Mouse (Mus musculus): ENCODE data around the gene Prpf4. TPM values are rescaled to one million over a fixed set of nuclear protein-coding genes. Genes with fewer than 3 reads are reported as not detected.

Gene Prpf4
- total RNA-seq, 2 experiments from 2014 or later: 12.4 to 12.6 TPM

DNA sequence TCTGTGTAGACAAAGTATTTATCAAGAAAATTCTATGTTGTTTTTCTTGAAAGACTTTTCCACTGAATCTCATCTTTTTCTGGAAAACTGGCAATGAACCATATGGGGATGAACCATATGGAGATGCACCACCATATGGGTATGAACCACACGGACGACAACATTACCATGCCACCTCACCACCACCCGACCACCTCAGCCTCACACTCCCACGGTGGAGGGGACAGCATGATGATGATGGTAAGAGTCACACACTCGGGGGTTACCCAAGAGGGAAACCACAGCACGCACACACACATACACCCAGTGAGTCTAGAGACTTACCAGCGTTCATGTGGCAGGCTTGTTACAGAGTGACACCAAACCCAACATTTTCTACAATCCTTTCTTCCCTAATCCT is 23.2 kb upstream of the Prpf4 start:
- DNase-seq (ENCODE audit: extremely low spot score in 1 of 2, low spot score in 1 of 2): no peak

DNA sequence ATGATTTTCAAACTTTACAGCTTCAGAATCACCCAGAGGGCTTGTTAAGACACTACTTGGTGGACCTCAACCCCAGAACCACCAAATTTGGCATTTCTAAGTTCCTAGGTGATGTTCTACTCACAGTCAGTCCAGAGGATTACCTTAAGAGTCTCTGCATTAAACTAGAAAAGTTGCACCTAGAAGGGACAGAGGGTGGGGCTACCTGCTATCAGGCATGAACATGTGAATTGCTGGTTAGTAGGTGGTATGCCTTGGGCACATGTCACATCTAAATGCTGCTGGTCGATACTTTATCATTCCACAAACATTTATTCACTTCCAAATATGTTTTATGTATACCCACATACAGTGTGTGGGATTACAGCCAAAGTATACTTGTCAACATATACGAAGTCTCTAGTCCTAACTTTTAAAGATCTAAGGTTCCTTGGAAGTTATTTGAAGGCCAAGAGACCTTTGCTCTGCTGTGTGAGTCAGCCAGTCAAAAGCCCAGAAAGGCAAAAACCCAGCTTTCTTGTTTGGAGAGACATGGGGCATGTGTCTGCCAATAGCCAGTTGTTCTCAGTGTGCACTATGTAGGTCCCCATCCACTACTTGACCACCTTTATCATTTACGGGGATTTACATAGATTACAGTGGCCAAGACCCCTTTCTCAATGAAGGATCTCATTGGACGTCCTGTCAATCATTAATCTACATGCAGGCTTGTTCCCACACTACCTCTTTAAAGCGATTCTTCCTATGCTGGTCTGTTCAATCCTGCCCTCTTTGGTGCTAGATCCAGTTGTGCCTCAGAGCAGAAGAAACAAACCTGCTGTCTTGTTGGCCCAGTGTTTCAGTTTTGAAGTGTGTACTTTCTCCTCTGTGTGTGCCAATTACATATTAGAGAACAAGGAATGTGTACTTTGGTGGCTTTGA is 18.7 kb upstream of the Prpf4 start:
- DNase-seq (ENCODE audit: extremely low spot score in 1 of 2, low spot score in 1 of 2): no peak

DNA sequence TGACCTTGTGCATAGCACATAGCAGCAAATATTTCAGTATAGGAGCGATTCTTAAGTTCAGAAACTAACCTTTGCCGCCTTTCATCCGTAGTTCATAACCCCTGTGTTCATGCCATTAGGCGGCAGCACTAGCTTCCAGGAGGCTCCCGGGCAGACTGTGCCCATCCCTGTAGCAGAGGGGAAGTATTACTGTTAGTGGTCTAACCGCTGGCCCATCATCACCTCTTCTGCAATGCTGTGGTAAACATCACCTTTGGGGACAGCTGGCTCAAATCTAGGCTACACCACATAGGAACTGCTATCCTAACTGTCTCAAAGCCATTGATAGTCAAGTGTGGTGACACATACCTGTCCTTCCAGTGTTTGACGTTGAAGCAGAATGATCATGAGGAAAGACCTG is 16.7 kb upstream of the Prpf4 start:
- DNase-seq (ENCODE audit: extremely low spot score in 1 of 2, low spot score in 1 of 2): no peak

DNA sequence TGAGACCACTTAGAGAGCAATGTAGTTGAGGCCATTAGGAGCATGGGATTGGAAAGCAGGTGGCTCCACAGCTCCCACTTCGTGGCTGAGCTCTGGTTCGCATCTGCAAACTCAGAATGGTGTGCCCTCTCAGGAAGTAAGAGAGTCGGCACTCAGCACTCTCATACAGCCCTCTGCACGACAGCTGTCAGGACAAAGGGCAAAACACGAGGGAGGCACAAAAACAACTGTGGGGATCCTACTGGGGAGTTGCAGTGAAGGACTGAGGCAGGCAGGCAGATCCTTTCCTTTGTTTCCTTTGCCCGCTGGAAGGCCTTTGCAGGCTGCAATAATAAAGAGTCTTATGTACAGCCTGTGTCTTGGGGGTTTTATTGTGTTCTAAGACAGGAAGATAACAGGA is 15.1 kb upstream of the Prpf4 start:
- no peak for DNase-seq (ENCODE audit: extremely low spot score in 1 of 2, low spot score in 1 of 2)

DNA sequence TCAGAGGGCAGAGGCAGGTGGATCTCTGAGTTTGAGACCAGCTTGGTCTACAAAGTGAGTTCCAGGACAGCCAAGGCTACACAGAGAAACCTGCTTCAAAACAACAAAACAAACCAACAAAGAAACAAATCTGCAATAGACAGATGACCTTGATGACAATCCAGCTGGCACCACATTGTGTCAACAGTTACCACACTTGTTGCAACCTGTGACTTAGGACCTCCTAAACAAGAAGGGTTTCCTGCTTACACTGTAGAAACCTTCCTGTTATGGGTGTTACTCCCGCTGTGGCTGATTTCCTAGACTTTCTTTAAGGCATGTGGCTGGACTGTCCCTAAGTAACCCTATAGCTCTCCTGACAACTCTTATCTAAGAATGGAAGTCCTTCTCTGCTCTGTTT is 12.8 kb upstream of the Prpf4 start:
- no peak for DNase-seq (ENCODE audit: extremely low spot score in 1 of 2, low spot score in 1 of 2)

DNA sequence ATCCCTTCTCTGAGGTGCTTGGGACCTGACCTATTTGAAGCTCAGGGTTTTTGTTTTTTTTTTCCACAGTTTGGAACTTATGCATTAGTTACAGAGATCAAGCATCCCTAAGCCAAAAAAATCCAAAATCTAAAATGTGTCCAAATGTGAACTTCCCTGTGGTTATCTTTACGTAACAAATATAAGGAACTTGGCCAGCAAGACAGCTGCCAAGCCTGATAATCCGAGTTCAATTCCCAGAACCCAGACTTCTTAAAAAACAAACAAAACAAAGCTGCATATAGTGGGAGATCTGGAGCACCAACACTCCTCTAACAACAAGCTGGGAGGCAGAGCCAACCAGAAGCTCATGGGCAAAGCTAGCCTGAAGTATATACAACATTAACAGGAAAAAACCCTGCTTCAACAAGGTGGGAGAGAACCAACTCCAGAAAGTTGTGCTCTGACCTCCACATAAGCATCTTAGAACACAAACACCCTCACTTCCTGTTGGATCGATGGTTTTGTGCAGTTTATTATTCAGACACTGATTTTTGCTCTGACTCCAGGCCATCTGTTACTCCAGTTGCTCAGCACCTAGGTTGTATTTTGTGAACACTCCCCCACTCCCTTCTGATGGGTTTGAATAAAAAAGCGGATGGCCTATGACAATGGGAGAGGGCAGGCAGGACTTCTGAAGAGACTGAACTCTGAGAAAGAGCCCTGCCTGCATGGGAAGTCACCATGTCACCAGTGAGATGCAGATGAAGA is 10.8 kb upstream of the Prpf4 start:
- DNase-seq (ENCODE audit: extremely low spot score in 1 of 2, low spot score in 1 of 2): no peak

DNA sequence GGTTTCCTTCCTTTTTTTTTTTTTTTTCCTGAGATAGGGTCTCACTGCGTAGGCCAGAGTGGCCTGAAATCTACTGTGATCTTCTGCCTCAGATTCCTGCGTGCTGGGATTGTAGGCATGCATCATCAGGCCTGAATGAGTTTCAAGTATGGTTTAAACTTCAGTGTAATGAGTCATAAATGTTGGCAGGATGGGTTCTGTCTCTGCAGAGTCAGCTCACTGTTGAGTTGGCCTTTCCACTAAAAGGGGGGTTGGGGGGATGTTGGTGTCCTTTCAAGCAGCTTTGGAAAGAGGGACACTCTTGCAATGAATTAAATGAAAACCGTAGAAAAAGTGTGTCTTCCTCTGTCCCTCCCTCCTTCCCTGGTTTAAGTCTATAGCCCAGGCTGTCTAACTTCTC is 9.6 kb upstream of the Prpf4 start:
- no peak for DNase-seq (ENCODE audit: extremely low spot score in 1 of 2, low spot score in 1 of 2)

DNA sequence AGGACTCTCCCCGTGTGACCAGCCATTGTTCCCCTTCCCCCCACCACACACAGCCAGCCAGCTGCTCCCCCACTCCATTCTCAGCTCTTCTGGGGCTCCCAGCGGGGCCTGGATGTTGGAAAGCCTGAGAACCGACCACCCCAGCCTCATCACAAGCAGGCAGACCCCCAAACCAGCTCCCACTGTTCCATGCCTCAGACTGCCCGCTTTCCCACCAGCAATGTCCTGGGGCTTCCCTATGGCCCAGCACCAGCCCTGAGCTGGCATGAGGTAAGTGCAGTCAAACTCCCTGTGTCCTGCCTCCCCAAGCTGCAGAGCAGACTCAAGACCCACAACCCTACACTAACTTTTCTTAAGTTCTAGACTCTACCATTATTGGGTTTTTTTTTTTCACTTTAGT is 2.5 kb upstream of the Prpf4 start:
- no peak for DNase-seq (ENCODE audit: extremely low spot score in 1 of 2, low spot score in 1 of 2)

DNA sequence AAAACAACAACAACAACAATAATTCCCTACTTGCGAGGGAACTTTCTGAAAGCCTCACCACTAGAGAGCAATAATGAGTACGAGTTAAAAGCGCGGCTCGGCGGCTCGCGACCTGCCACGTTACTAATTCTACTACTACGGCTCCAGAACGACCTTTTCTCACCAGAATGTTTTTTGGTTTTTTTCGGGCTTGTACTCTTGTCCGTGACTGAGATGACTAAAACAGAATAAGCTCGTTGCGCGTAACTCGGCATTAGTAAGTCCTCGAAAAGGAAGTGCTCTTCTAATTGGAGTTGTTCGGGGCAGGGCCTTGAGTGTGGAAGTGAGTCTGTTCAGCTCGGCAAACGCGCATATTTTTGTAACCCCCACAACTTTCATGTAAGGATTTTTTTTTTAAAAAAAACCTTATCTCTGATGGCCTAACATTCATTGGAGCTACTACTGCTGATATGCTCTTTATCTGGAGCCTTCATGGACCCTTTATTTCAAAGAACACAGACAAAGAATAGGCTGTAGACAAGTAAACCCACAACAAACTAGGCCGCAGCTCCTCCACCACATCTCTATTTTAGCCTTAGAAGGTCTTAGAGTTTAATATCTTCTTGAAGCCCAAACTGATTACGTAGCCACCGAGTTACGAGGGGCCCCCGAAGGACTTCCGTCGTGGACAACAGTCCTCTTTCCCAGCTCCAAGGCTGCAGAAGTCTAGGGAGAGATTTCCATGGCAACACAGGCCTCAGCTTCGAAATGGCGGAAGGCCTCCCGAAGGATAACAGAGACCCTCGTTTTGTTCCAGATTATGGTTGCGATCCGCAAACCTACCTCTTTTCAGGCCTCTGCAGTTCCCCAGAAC is 641 bp upstream of the Prpf4 start:
- DNase-seq (ENCODE audit: extremely low spot score in 1 of 2, low spot score in 1 of 2): peak; percentile 28 to 37

DNA sequence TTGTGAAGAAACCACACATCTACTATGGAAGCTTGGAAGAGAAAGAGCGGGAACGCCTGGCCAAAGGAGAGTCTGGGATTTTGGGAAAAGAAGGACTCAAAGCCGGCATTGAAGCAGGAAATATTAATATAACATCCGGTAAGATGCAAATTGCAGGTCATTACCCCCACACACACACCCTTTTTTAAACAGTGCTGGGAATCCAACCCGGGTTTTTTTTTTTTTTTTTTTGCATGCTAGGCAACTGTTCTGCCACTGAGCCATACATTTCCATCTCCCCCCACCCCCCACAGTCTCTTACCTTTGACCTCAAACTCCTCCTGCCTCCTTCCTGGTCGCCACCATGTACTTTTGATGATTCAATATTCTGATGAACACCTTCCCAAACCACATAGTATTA is 1.0 kb downstream of the Prpf4 start:
- no peak for DNase-seq (ENCODE audit: extremely low spot score in 1 of 2, low spot score in 1 of 2)

DNA sequence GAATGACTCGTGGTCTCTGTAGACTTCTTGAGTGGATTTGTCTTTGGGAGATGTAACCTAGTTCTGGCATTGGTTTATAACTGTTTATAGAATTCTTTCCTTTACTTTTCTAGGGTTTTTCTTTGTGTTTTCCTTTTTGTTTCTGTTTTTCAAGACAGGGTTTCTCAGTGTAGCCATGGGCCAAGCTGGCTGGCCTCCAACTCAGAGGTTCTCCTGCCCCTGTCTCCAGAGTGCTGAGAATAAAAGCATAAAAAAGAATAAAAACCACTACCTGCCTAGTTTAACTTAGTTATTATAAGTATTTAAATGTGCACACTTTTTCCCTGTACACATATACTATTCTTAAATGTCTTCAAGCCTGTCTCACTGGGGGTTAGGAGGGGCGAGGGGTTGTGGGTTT is 1.7 kb downstream of the Prpf4 start:
- DNase-seq (ENCODE audit: extremely low spot score in 1 of 2, low spot score in 1 of 2): no peak

DNA sequence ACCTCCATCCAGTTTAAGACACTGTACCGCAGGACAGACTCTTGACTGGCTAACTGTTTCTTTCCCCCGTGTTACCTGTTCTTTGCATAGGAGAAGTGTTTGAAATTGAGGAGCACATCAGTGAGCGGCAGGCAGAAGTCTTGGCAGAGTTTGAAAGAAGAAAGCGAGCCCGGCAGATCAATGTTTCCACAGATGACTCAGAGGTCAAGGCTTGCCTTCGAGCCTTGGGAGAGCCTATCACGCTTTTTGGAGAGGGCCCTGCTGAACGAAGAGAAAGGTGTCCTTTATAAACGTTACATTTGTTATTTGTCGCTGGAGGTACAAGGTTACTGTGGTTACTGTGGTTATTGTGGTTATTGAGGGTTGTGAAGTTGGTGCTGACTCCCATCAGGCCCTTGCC is 3.0 kb downstream of the Prpf4 start:
- no peak for DNase-seq (ENCODE audit: extremely low spot score in 1 of 2, low spot score in 1 of 2)

DNA sequence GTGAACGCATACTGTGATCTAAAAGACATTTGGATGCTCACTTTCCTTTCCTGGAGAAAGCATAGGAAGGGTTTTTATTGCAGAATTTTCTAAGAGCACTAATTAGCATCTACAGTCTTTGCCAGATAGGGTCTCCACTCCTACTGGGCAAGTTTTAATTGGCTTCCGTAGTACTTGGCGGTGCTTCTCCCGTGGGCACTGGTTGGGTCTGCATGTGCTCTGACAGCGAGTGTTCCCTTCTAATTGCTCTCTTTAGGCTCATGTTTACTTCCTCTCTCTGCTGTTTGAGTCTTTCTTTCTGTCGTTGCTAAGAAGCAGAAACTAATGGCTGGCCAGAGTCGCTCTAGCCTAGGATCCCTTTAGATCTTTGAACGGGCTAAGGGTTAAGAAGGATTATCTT is 9.9 kb downstream of the Prpf4 start:
- DNase-seq (ENCODE audit: extremely low spot score in 1 of 2, low spot score in 1 of 2): no peak

DNA sequence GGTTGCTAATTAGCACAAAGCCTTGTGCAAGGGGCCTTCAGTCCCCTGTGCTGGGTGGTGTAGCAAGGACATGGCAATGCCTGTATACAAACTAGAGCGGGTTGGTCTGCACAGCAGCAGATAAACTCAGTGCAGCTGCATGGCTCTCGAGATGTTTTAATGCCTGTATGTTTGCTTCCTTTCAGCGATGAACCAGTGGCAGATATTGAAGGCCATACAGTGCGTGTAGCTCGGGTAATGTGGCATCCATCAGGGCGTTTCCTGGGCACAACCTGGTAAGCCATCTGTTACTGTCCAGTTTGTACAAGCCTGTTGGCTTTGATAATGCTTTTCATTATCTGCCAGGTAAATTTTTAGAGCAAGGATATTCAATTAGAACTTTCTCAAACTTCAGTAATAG is 10.5 kb downstream of the Prpf4 start:
- DNase-seq (ENCODE audit: extremely low spot score in 1 of 2, low spot score in 1 of 2): no peak

DNA sequence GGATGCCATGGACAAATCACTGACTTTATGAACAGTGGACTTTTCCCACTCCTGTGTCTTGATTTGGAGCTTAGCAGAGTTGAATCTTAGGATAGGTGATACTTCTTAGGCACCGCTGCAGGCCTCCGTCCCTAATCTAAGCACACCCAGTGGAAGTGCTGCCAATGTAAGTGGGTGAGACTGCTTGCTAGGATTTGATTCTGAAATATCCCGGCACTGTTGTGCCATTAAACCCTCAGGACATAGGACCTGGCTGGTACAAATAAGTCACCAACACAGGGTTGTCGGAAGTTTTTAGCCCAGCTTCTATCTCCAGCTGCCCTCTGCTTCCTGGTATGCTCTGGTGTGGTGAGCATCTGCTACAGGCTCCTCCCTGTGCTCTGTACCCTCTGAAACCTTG is 17.3 kb downstream of the Prpf4 start:
- DNase-seq (ENCODE audit: extremely low spot score in 1 of 2, low spot score in 1 of 2): no peak

DNA sequence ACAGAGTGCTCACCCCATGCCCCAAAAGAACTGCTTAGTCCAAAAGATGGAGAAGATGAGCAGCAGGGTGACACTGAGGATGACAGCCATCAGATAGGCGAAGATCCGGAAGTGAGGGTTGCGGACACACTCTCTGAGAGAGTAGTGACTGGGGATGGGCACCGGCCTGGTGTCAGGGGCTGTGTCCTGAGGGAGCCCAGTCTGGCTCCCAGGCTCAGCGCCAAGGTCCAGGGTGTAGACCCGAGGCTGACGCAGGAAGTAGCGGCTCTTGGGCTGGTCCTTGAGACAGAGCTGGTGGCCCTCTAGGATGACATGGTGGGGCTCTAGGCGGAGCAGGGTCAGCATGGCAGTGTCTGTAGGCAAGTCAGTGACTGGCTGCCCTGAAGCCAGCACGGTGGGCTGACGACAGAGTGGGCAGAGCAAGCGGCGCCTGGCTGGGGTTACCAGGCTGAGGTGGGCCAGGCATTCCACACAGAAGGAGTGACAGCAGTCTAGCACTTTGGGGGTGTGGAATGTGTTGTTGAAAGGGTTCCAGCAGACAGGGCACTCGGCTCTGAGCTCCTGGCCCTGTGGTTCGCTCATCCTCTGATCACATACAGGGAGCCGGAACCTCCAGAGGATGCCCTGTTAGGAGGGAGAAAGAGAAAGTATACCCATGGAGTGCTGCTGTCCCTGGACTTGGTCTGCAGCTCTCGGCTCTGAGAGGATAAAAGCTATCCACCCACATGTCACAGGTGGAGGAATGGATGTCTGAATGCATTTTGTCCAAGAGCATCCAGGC is 19.6 kb downstream of the Prpf4 start:
- DNase-seq (ENCODE audit: extremely low spot score in 1 of 2, low spot score in 1 of 2): no peak

DNA sequence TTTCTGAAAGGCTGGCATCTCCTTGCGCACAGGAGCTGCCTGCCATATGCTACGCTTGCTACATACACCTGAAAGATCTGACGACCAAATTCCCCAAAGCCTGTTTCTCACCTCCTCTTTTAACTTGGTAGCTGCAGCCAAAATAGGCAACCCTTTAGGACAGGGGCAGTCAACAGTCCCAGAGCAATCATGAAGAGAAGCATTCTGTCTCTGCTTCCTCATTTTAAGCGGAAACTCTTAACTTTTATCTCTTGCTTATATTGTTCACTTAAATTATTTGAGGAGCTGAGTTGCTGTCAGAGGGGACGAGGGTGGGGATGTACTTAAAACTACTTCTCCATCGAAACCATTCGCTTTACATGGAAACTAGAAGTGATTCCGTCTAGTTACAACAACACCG is 21.0 kb downstream of the Prpf4 start:
- DNase-seq (ENCODE audit: extremely low spot score in 1 of 2, low spot score in 1 of 2): no peak

DNA sequence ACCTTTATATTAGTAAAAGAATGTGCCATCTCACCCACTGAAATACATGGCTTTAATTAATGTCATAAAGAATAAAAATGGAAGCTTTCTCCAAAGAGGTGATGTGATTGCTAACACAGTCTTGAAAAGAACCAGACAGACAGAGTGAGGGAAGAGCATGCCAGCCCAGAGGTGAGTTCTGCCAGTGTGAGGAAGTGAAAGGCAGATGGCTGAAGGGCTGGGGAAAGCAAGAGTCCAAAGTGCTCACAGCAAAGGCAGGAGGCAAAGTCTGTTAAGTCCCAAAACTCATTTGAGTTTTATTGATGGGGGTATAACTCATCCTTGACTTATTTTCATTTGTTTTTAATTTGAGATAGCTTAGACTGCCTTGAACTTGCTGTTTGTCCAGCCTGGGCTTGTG is 22.1 kb downstream of the Prpf4 start:
- no peak for DNase-seq (ENCODE audit: extremely low spot score in 1 of 2, low spot score in 1 of 2)

DNA sequence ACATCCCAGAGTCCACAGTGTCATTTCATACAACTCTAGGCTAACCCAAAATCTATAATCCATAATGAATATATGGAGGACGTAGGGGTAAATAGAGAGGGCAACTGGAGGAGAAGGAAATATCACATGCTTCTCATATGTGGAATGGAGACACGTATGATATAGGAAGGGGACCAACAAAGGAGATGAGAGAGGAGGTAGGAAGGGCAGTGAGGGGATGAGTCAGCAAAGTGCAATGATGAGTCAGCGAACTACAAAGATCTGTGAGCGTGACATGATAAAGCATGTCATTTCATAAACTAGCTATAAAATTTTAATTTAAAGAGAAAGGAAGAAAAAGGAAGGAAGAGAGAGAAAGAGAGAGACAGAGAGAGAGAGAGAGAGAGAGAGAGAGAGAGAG is 22.9 kb downstream of the Prpf4 start:
- DNase-seq (ENCODE audit: extremely low spot score in 1 of 2, low spot score in 1 of 2): no peak

All from layer of hippocampus, postnatal 25 days (tissue).